Mouse (Mus musculus) kidney, adult 2 months (tissue): ENCODE measurements at regions not wholly inside any gene's neighbourhood (a gene's known extent, or its start where the extent isn't known, plus 50 kb on each side); places are given as distances from the start of the nearest gene placed in this dataset.

Experiments
- CTCF ChIP-seq: fragments of 200-500 bp; conservative IDR thresholded peaks from 2 replicates; pipeline ENCODE4 v1.5.1; 2011; ENCODE audit warnings: low read depth, mild to moderate bottlenecking, control low read depth, low read length, moderate library complexity, mixed read lengths; ENCODE audit not compliant: insufficient read depth, insufficient read length
- POLR2A ChIP-seq: fragments of 200-500 bp; IDR thresholded peaks from one replicate; pipeline ENCODE4 v1.6.1; 2011; ENCODE audit warnings: low read depth, low read length, control low read depth

GRCm38 (mm10) chr10:60997393-60997792, 91.7 kb upstream of the Pcbd1 start:
- TF ChIP-seq CTCF: no peak
- TF ChIP-seq POLR2A: no peak
